Mouse (Mus musculus) stomach, embryonic 14.5 days (tissue): Measurements from ENCODE around the gene Xxylt1. TPM values are rescaled to one million over a fixed set of nuclear protein-coding genes. Genes with fewer than 3 reads are reported as not detected.

Experiments used
- ATAC-seq: fragments of 200-750 bp; cut with Nextera tagmentation; 2 replicates; pipeline ENCODE4 v1.8.0; 2017; ENCODE audit warnings: low read depth, moderate TSS enrichment; ENCODE audit not compliant: insufficient number of reproducible peaks, insufficient read depth, low FRiP score
- H3K27ac ChIP-seq: fragments of 300-500 bp; sonication (generic); 2 replicates; pipeline ENCODE4 v1.5.1; 2014; ENCODE audit warnings: mild to moderate bottlenecking, low read length, moderate library complexity, mixed read lengths
- H3K27me3 ChIP-seq: fragments of 300-500 bp; sonication (generic); 2 replicates; pipeline ENCODE4 v1.6.1; 2014; ENCODE audit warnings: low read length, control low read depth, mixed read lengths; ENCODE audit not compliant: control insufficient read depth, insufficient read depth
- H3K36me3 ChIP-seq: fragments of 300-500 bp; sonication (generic); 2 replicates; pipeline ENCODE4 v1.6.1; 2014; ENCODE audit warnings: mild to moderate bottlenecking, control low read depth, low read length, moderate library complexity, mixed read lengths; ENCODE audit not compliant: control insufficient read depth, insufficient read depth
- H3K4me1 ChIP-seq: fragments of 300-500 bp; sonication (generic); 2 replicates; pipeline ENCODE4 v1.6.1; 2014; ENCODE audit warnings: low read length, control low read depth, mixed read lengths; ENCODE audit not compliant: control insufficient read depth, insufficient read depth
- H3K4me2 ChIP-seq: fragments of 300-500 bp; sonication (generic); replicated peaks from 2 replicates; pipeline ENCODE4 v1.6.1; 2014; ENCODE audit warnings: low read depth, low read length, control low read depth
- H3K4me3 ChIP-seq: fragments of 300-500 bp; sonication (generic); 2 replicates; pipeline ENCODE4 v1.5.1; 2014; ENCODE audit warnings: low read depth, low read length, control low read depth
- H3K9ac ChIP-seq: fragments of 300-500 bp; sonication (generic); replicated peaks from 2 replicates; pipeline ENCODE4 v1.6.1; 2014; ENCODE audit warnings: low read depth, mild to moderate bottlenecking, control low read depth, low read length, moderate library complexity, mixed read lengths
- H3K9me3 ChIP-seq: fragments of 300-500 bp; sonication (generic); 2 replicates; pipeline ENCODE4 v1.6.1; 2016; ENCODE audit warnings: low read depth, low read length, control low read depth; ENCODE audit not compliant: control insufficient read depth
- WGBS: fragments of 180-500 bp; shearing (Covaris S2); extraction: QIAGEN DNeasy Blood & Tissue Kit; methylation state at CpG from one replicate; pipeline ENCODE4 v1.1.7; 2014; 5-methylcytosine and 5-hydroxymethylcytosine counted together
- polyA plus RNA-seq: library from polyadenylated mRNA; unstranded; fragments of >200 nt; fragmentation: Nextera tagmentation; extraction: Ambion mirVana; gene quantifications from 2 replicates; pipeline ENCODE4 v1.2.1, GENCODE M21; 2014

Gene Xxylt1
- polyA plus RNA-seq, 1 experiment from 2014 or later, result 17.2 TPM

DNA sequence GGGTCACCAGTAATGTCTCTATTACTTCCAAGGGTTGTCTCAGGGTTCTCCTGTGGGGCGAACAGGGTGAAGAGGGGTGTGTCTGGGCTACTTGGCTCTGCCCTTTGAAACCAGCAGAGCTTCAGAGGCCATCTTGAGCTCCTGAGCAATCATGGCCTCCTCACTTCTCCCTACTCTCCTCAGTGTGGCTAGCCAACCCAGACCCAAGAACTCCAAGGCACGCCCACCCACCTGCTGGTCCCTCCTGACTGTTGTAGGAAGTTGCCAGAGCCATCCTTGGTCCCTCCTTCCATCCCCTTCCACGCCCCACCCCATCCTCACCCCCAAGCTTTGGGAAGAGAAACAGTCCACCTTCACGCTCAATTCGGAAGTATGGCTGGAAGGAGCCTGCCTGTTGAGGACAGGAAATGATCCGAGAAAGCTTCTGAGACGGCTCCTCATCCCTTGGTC, 145.2 kb downstream of the Xxylt1 start:
- Histone ChIP-seq H3K4me2 (no peak overlapping the region), H3K27ac (no peak overlapping the region), H3K9me3 (no peaks in the 10 kb centered on the region), H3K27me3 (no peaks in the 10 kb centered on the region), H3K4me3 (no peak overlapping the region), H3K4me1 (peaks cover 12% of the 10 kb centered on the region; the same call in 1 of the 2 replicates), H3K9ac (no peak overlapping the region), H3K36me3 (no peaks in the 10 kb centered on the region)
- 74% methylated on average over 7 of the region's 7 CpGs for WGBS
- no peak for ATAC-seq

- H3K36me3 ChIP-seq, result no peaks in the 10 kb centered on the region
- H3K27ac ChIP-seq, result peak overlapping the region; percentile 22; the same call in 1 of the 2 replicates
- H3K4me2 ChIP-seq, result no peak overlapping the region
- H3K27me3 ChIP-seq, result no peaks in the 10 kb centered on the region
- ATAC-seq, result no peak
- 37% methylated on average over 15 of the region's 15 CpGs for WGBS
- peaks cover 12% of the 10 kb centered on the region; the same call in 1 of the 2 replicates for H3K4me1 ChIP-seq
- no peak overlapping the region for H3K4me3 ChIP-seq
- no peaks in the 10 kb centered on the region for H3K9me3 ChIP-seq
- H3K9ac ChIP-seq, result no peak overlapping the region
These were observed 146.1 kb downstream of the Xxylt1 start for GRCm38 (mm10) chr16:30934967-30935690.

- Histone ChIP-seq H3K9ac (no peak overlapping the region), H3K4me2 (no peak overlapping the region), H3K4me3 (no peak overlapping the region), H3K27me3 (no peaks in the 10 kb centered on the region), H3K27ac (peak overlapping the region; percentile 22; the same call in 1 of the 2 replicates), H3K4me1 (peaks cover 12% of the 10 kb centered on the region; the same call in 1 of the 2 replicates), H3K36me3 (no peaks in the 10 kb centered on the region), H3K9me3 (0 out of 2 replicates have a peak, but pooled peaks cover 2% of the 10 kb centered on the region)
- no peak for ATAC-seq
- 53% methylated on average over 11 of the region's 11 CpGs for WGBS
These were observed 146.9 kb downstream of the Xxylt1 start for GRCm38 (mm10) chr16:30934205-30934780.

GRCm38 (mm10) chr16:30933366-30933765, 147.9 kb downstream of the Xxylt1 start:
- ATAC-seq, result no peak
- H3K4me3 ChIP-seq, result no peak overlapping the region
- H3K27ac ChIP-seq, result no peak overlapping the region
- H3K9me3 ChIP-seq, result 0 out of 2 replicates have a peak, but pooled peaks cover 2% of the 10 kb centered on the region
- no peak overlapping the region for H3K9ac ChIP-seq
- H3K4me2 ChIP-seq, result no peak overlapping the region
- 86% methylated on average over 8 of the region's 8 CpGs for WGBS
- H3K4me1 ChIP-seq, result peaks cover 13% of the 10 kb centered on the region; the same call in 1 of the 2 replicates
- no peaks in the 10 kb centered on the region for H3K36me3 ChIP-seq
- H3K27me3 ChIP-seq, result no peaks in the 10 kb centered on the region

DNA sequence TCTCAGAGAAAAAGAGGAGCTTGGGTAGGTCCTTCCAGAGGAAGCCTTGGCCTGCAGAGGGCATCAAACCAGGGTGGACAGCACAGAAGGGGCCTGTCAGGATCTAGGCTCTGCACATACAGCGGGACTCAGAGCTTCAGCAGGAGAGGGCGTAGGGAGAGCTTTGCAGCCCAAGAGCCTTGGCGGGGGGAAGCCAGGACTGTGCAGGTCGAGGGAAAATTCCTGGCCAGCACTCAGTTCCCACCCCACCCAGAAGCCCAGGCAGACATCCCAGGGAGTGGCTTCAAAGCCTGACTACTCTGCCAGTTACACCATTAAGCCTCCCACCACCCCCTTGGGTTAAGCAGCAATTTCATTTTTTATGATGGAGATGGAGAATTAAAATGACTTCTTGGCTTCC, 148.4 kb downstream of the Xxylt1 start:
- Histone ChIP-seq H3K36me3 (no peaks in the 10 kb centered on the region), H3K27me3 (no peaks in the 10 kb centered on the region), H3K9ac (no peak overlapping the region), H3K4me1 (peaks cover 17% of the 10 kb centered on the region; the same call in 1 of the 2 replicates), H3K4me3 (no peak overlapping the region), H3K27ac (no peak overlapping the region), H3K4me2 (no peak overlapping the region), H3K9me3 (0 out of 2 replicates have a peak, but pooled peaks cover 2% of the 10 kb centered on the region)
- WGBS, result 77% methylated on average over 4 of the region's 4 CpGs
- no peak for ATAC-seq

DNA sequence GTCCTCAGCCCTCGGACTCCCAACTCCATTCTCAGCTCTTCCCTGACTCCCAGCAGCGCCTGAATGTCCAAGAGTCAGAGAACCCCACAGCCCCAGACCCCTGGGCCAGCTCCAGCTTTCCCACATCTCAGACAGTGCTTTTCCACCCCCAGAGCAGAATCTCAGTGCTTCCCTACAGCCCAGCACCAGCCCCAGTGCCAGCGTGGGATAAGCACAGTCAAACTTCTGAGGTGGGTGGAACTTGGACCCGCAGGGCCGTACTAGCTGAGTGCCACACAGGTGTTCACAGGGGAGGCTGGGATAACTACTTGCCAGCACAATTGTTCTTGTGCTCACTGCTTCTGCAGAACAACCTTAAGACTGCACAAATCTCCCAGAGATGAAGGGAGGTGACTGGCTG, 149.0 kb downstream of the Xxylt1 start:
- Histone ChIP-seq H3K27ac (no peak overlapping the region), H3K4me2 (no peak overlapping the region), H3K36me3 (no peaks in the 10 kb centered on the region), H3K27me3 (no peaks in the 10 kb centered on the region), H3K4me3 (no peak overlapping the region), H3K9ac (no peak overlapping the region), H3K4me1 (peaks cover 17% of the 10 kb centered on the region; the same call in 1 of the 2 replicates), H3K9me3 (0 out of 2 replicates have a peak, but pooled peaks cover 2% of the 10 kb centered on the region)
- WGBS, result 83% methylated on average over 5 of the region's 5 CpGs
- ATAC-seq, result no peak

DNA sequence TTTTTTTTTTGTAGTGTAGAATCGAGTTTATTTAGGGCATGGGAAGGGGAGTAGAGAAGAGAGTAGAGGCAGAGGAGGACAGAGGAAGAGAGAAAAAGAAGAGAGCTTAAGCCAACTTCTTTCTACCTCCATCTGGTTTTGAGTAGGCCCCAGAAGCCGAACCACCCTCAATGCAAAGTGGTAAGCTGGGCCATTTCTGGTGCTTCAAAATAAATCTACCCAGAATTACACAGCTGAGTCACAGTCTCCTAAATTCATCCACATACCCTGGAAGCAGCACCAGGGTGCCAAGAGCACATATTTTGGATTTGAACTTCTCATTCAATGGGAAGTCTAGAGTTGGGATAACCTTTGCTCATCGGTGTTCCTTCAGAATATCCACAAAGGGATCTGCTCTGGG, 152.1 kb downstream of the Xxylt1 start:
- Histone ChIP-seq H3K4me3 (no peak overlapping the region), H3K4me1 (0 out of 2 replicates have a peak, but pooled peaks cover 7% of the 10 kb centered on the region), H3K27me3 (no peaks in the 10 kb centered on the region), H3K4me2 (no peak overlapping the region), H3K36me3 (no peaks in the 10 kb centered on the region), H3K27ac (no peak overlapping the region), H3K9me3 (0 out of 2 replicates have a peak, but pooled peaks cover 2% of the 10 kb centered on the region), H3K9ac (no peak overlapping the region)
- ATAC-seq, result no peak
- WGBS, result 87% methylated on average over 3 of the region's 3 CpGs

DNA sequence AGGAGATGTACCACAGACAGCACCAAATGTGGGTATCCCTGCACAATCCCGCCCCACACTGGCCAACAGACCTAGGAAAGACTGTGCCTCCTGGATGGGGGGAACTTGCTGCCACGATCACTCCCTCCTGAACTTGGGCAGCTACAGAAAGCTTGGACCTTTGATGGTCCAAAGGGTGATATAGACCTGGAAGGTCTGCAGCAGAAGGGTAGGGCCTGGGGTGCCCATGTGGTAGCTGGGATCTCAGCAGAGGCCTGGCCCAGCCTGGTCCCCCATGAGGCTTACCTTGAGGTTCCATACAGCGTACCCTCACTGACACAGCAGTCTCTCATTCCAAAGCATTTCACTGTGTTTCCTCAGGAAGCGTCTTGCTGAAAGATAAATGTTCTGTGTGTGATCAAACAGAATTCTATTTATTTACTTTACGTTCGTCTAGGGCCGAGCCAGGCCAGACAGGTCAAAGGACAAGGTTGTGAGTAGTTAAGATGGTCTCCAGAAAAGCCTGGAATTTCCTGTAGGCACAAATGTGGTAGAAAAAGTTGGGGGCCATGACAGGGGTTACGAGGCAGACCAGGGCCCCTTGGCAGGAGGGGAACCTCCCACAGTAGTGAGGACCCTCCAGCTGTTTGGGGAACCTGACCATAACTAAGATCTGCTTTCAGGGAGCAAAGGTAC, 153.0 kb downstream of the Xxylt1 start:
- Histone ChIP-seq H3K9ac (no peak overlapping the region), H3K36me3 (no peaks in the 10 kb centered on the region), H3K27ac (no peak overlapping the region), H3K4me3 (no peak overlapping the region), H3K27me3 (no peaks in the 10 kb centered on the region), H3K4me2 (no peak overlapping the region), H3K9me3 (0 out of 2 replicates have a peak, but pooled peaks cover 2% of the 10 kb centered on the region), H3K4me1 (0 out of 2 replicates have a peak, but pooled peaks cover 7% of the 10 kb centered on the region)
- ATAC-seq, result no peak
- 49% methylated on average over 8 of the region's 8 CpGs for WGBS
